Mouse (Mus musculus) bone marrow, adult 2 months (tissue): ENCODE measurements around the gene Snx18.

Experiments
- CTCF ChIP-seq: fragments of 200-500 bp; IDR thresholded peaks from 2 replicates; pipeline ENCODE4 v1.5.1; 2011; ENCODE audit warnings: low read length, control low read depth; ENCODE audit not compliant: control insufficient read depth, insufficient read depth
- POLR2A ChIP-seq: fragments of 200-500 bp; IDR thresholded peaks from 2 replicates; pipeline ENCODE4 v1.6.1; 2011; ENCODE audit warnings: low read depth, mild to moderate bottlenecking, control low read depth, low read length, borderline replicate concordance; ENCODE audit not compliant: control insufficient read depth

GRCm38 (mm10) chr13:113566951-113567350 is 51.4 kb downstream of the Snx18 start:
- TF ChIP-seq CTCF (no peak), POLR2A (no peak)
